Mouse (Mus musculus) neural tube, embryonic 13.5 days (tissue): Measurements from ENCODE around the gene Ctrb1. TPM values are rescaled to one million over a fixed set of nuclear protein-coding genes. Genes with fewer than 3 reads are reported as not detected.

Source experiments
- ATAC-seq: fragments of 200-750 bp; cut with Nextera tagmentation; 2 replicates; pipeline ENCODE4 v1.8.0; 2017; ENCODE audit warnings: low read depth, mild to moderate bottlenecking, moderate TSS enrichment, moderate library complexity
- H3K27ac ChIP-seq: fragments of 300-500 bp; sonication (generic); replicated peaks from 2 replicates; pipeline ENCODE4 v1.5.1; 2015; ENCODE audit warnings: moderate library complexity, mild to moderate bottlenecking, inconsistent platforms
- H3K27me3 ChIP-seq: fragments of 300-500 bp; sonication (generic); 2 replicates; pipeline ENCODE4 v1.6.1; 2015; ENCODE audit warnings: mild to moderate bottlenecking, inconsistent platforms
- H3K36me3 ChIP-seq: fragments of 300-500 bp; sonication (generic); 2 replicates; pipeline ENCODE4 v1.6.1; 2015; ENCODE audit warnings: mild to moderate bottlenecking, inconsistent platforms
- H3K4me1 ChIP-seq: fragments of 300-500 bp; sonication (generic); replicated peaks from 2 replicates; pipeline ENCODE4 v1.6.1; 2015; ENCODE audit warnings: inconsistent platforms
- H3K4me2 ChIP-seq: fragments of 300-500 bp; sonication (generic); 2 replicates; pipeline ENCODE4 v1.6.1; 2015; ENCODE audit warnings: inconsistent platforms, mild to moderate bottlenecking, moderate library complexity
- H3K4me3 ChIP-seq: fragments of 300-500 bp; sonication (generic); 2 replicates; pipeline ENCODE4 v1.5.1; 2015; ENCODE audit warnings: mild to moderate bottlenecking, inconsistent platforms
- H3K9ac ChIP-seq: fragments of 300-500 bp; sonication (generic); 2 replicates; pipeline ENCODE4 v1.6.1; 2015; ENCODE audit warnings: moderate library complexity, mild to moderate bottlenecking, inconsistent platforms
- H3K9me3 ChIP-seq: fragments of 300-500 bp; sonication (generic); 2 replicates; pipeline ENCODE4 v1.6.1; 2016; ENCODE audit warnings: inconsistent platforms
- WGBS: fragments of 180-500 bp; shearing (Covaris S2); methylation state at CpG from one replicate; pipeline ENCODE4 v1.1.7; 2015; 5-methylcytosine and 5-hydroxymethylcytosine counted together
- microRNA-seq: library from miRNA; unstranded; fragments of <30 nt; microRNA quantifications from one replicate; pipeline ENCODE4, GENCODE M21; 2016
- polyA plus RNA-seq: library from polyadenylated mRNA; unstranded; fragments of >200 nt; fragmentation: Nextera tagmentation; extraction: Ambion mirVana; gene quantifications from 2 replicates; pipeline ENCODE4 v1.2.1, GENCODE M21; 2015

Gene Ctrb1
- polyA plus RNA-seq, 1 experiment from 2014 or later = not detected

GRCm38 (mm10) chr8:111642496-111642895, 48.3 kb downstream of the Ctrb1 start:
- 66% methylated on average over 5 of the region's 5 CpGs for WGBS
- Histone ChIP-seq H3K27ac (peak overlapping the region; percentile 94; the same call in 1 of the 2 replicates), H3K36me3 (no peaks in the 10 kb centered on the region), H3K4me1 (peaks cover 23% of the 10 kb centered on the region), H3K9ac (peak overlapping the region; percentile 91), H3K4me3 (peak overlapping the region; percentile 86), H3K27me3 (no peaks in the 10 kb centered on the region), H3K9me3 (no peaks in the 10 kb centered on the region), H3K4me2 (peak overlapping the region; percentile 62)
- no peak for ATAC-seq

- Histone ChIP-seq H3K27ac (no peak overlapping the region), H3K9me3 (no peaks in the 10 kb centered on the region), H3K9ac (no peak overlapping the region), H3K4me2 (no peak overlapping the region), H3K27me3 (no peaks in the 10 kb centered on the region), H3K4me3 (no peak overlapping the region), H3K4me1 (peaks cover 15% of the 10 kb centered on the region), H3K36me3 (no peaks in the 10 kb centered on the region)
- no peak for ATAC-seq
- 98% methylated on average over 2 of the region's 2 CpGs for WGBS
Observed at GRCm38 (mm10) chr8:111641064-111641463, 49.7 kb downstream of the Ctrb1 start.

- Histone ChIP-seq H3K4me2 (no peak overlapping the region), H3K27ac (no peak overlapping the region)
- no peak for ATAC-seq
Observed at GRCm38 (mm10) chr8:111638086-111638485, 52.7 kb downstream of the Ctrb1 start.

More at GRCm38 (mm10) chr8:111638086-111638485, 52.7 kb downstream of the Ctrb1 start:
- H3K9me3 ChIP-seq = no peaks in the 10 kb centered on the region
- no peak overlapping the region for H3K9ac ChIP-seq
- no peaks in the 10 kb centered on the region for H3K36me3 ChIP-seq
- H3K4me3 ChIP-seq = no peak overlapping the region
- H3K27me3 ChIP-seq = no peaks in the 10 kb centered on the region
- peaks cover 8% of the 10 kb centered on the region for H3K4me1 ChIP-seq

Small RNAs within 50 kb of the gene (microRNA-seq; reads per million reads assigned to microRNA genes)
- gene Mir7076 = not detected

Other genes with a start within 250 kb of the Ctrb1 start
- 7.3 and 8.5 TPM in 2 replicates for gene Wdr59, start 168.9 kb downstream of the Ctrb1 start, polyA plus RNA-seq
- 86.8 and 100.0 TPM in 2 replicates for gene Znrf1, start 154.9 kb downstream of the Ctrb1 start, polyA plus RNA-seq
- gene Ldhd, start 60.6 kb downstream of the Ctrb1 start, polyA plus RNA-seq = 0.40 and 0.68 TPM in 2 replicates
- gene Zfp1, start 47.6 kb downstream of the Ctrb1 start, polyA plus RNA-seq = 22.0 and 29.5 TPM in 2 replicates
- 51.0 and 51.6 TPM in 2 replicates for gene Bcar1, start 52.8 kb upstream of the Ctrb1 start, polyA plus RNA-seq
- 175 and 197 TPM in 2 replicates for gene Cfdp1, start 163.3 kb upstream of the Ctrb1 start, polyA plus RNA-seq
- gene Tmem170, start 185.7 kb upstream of the Ctrb1 start, polyA plus RNA-seq = 5.3 and 5.9 TPM in 2 replicates
- gene Chst5, start 219.4 kb upstream of the Ctrb1 start, polyA plus RNA-seq = 4.2 and 6.0 TPM in 2 replicates
- gene Tmem231, start 242.9 kb upstream of the Ctrb1 start, polyA plus RNA-seq = 16.0 and 16.3 TPM in 2 replicates
- gene Gabarapl2, start 249.7 kb upstream of the Ctrb1 start, polyA plus RNA-seq = 491 and 502 TPM in 2 replicates